Mouse (Mus musculus): ENCODE measurements around the gene Nelfe.

DNA sequence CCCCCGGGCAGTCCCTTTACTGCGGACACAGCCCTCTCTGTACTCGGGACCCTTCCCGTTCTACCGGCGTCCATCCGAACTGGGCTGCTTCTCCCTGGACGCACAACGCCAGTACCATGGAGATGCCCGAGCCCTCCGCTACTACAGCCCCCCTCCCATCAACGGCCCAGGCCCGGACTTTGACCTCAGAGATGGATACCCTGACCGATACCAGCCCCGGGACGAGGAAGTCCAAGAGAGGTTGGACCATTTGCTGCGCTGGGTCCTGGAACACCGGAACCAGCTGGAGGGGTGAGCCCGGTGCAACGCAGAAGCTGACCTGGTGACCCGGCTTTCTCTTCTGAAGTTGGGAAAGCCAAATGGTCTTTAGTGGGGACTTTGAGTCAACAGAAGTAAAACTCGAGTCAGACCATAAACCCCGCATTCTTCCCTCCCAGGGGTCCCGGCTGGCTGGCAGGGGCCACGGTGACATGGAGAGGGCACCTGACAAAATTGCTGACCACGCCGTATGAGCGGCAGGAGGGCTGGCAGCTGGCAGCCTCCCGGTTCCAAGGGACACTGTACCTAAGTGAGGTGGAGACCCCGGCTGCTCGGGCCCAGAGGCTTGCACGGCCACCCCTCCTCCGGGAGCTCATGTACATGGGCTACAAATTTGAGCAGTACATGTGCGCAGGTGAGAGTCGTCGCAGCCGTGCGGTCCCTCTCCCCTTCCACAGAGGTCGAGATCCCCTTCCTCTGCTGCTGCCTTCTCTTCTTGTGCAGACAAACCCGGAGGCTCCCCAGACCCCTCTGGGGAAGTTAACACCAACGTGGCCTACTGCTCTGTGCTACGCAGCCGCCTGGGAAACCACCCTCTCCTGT, 12.5 kb upstream of the Nelfe start:
- TF ChIP-seq CTCF (IDR thresholded peaks at IDR 0.05; ENCODE audit: control insufficient read depth, insufficient read depth, insufficient read length): no peak
- no peak for TF ChIP-seq CEBPB (IDR thresholded peaks at IDR 0.05; ENCODE audit: low read depth)
- no peak for TF ChIP-seq USF1 (IDR thresholded peaks at IDR 0.05; ENCODE audit: low read depth)
- no peak for TF ChIP-seq MYOD1 (IDR thresholded peaks at IDR 0.05; ENCODE audit: control insufficient read depth, insufficient read length, low read depth)
